Mouse (Mus musculus): ENCODE data around the gene Hspa1a.

GRCm38 (mm10) chr17:34943128-34943815, 28.7 kb downstream of the Hspa1a start:
- TF ChIP-seq GATA1 (IDR thresholded peaks at IDR 0.05; ENCODE audit: low read length) (no peak), TAL1 (IDR thresholded peaks at IDR 0.05; ENCODE audit: low read length) (no peak)
